Mouse (Mus musculus) naive thymus-derived CD4-positive, alpha-beta T cell, adult 5 months (primary cell): ENCODE data around the gene Gzmn. TPM values are rescaled to one million over a fixed set of nuclear protein-coding genes. Genes with fewer than 3 reads are reported as not detected.

Experiments used
- polyA plus RNA-seq: library from polyadenylated mRNA; unstranded; fragments of 100-300 nt; shearing (Covaris generic); gene quantifications from one replicate; pipeline ENCODE4 v1.2.1, GENCODE M21; 2017

The Gzmn gene
- polyA plus RNA-seq = not detected

GRCm38 (mm10) chr14:56174499-56174898, at the start of gene Gzmn:
TSS of gene Gzmn (minus strand) at chr14:56174599.

GRCm38 (mm10) chr14:56211317-56211716, 36.9 kb upstream of the Gzmn start, which contains the start of gene Gzmf:
TSS of gene Gzmf (minus strand) at chr14:56211417.

GRCm38 (mm10) chr14:56159479-56159878, 14.9 kb downstream of the Gzmn start, which contains the start of gene Gzmg:
TSS of gene Gzmg (minus strand) at chr14:56159579.

GRCm38 (mm10) chr14:56132508-56132907, 41.9 kb downstream of the Gzmn start, which contains the start of gene Gzmd:
TSS of gene Gzmd (minus strand) at chr14:56132608.

GRCm38 (mm10) chr14:56120525-56120924, 53.9 kb downstream of the Gzmn start, which contains the start of gene Gzme:
TSS of gene Gzme (minus strand) at chr14:56120625.

Other genes starting within 250 kb of the Gzmn start
- gene Cma1, start 229.9 kb downstream of the Gzmn start, polyA plus RNA-seq = not detected
- gene Cma2, start 223.6 kb downstream of the Gzmn start, polyA plus RNA-seq = not detected
- not detected for gene Mcpt1, start 156.6 kb downstream of the Gzmn start, polyA plus RNA-seq
- not detected for gene Mcpt9, start 144.1 kb downstream of the Gzmn start, polyA plus RNA-seq
- gene Mcpt2, start 132.6 kb downstream of the Gzmn start, polyA plus RNA-seq = not detected
- gene Mcpt4, start 112.3 kb downstream of the Gzmn start, polyA plus RNA-seq = not detected
- not detected for gene Mcpt8, start 89.3 kb downstream of the Gzmn start, polyA plus RNA-seq
- gene Ctsg, start 72.0 kb downstream of the Gzmn start, polyA plus RNA-seq = not detected
- not detected for gene Gzme, start 54.0 kb downstream of the Gzmn start, polyA plus RNA-seq
- gene Gzmd, start 42.0 kb downstream of the Gzmn start, polyA plus RNA-seq = not detected
- gene Gzmg, start 15.0 kb downstream of the Gzmn start, polyA plus RNA-seq = not detected
- not detected for gene Gzmf, start 36.8 kb upstream of the Gzmn start, polyA plus RNA-seq
- gene Gzmc, start 60.1 kb upstream of the Gzmn start, polyA plus RNA-seq = 0.92 TPM
- not detected for gene Gzmb, start 87.7 kb upstream of the Gzmn start, polyA plus RNA-seq
- gene Atp12a, start 190.5 kb upstream of the Gzmn start, polyA plus RNA-seq = not detected
- gene Rnf17, start 228.0 kb upstream of the Gzmn start, polyA plus RNA-seq = 0.10 TPM